24 mouse cellular contexts compared by ENCODE assay signal in genomic region chr9:40326260-40326915, GRCm38 (mm10). TPM values are rescaled to one million over a fixed set of nuclear protein-coding genes. Genes with fewer than 3 reads are reported as not detected.
A peak's percentile ranks its signal among the peaks of the same experiment; 100 is the strongest.
DNase-seq lines count a peak whose midpoint lies in the region; ATAC-seq and TF ChIP-seq lines count a peak whose summit lies in the region.
"Had no signal": no experiment of that assay in that cellular context is flagged by ENCODE, and none has a peak within 500 bp of the region (broad histone marks: within the 10 kb centered on the region; RNA-seq: fewer than 3 reads in every experiment).

No protein-coding gene starts in this region.

- no peak for DNase-seq in gastrocnemius, adult 2 months
- no peak for DNase-seq in gastrocnemius, postnatal 14 days
- no peak for DNase-seq in hindbrain, embryonic 10.5 days (ENCODE audit: low spot score)
- no peak for DNase-seq in hindbrain, embryonic 11.5 days (ENCODE audit: low spot score)
- no peak for DNase-seq in left cerebral cortex, adult 2 months (ENCODE audit: extremely low spot score in 1 of 2, low spot score in 2 of 2)
- DNase-seq in left cerebral cortex, adult 8-10 months (ENCODE audit: low spot score in 2 of 2), result no peak
- no peak for DNase-seq in embryo, embryonic 9.5 days (ENCODE audit: extremely low spot score)
- DNase-seq: adrenal gland, postnatal 14 days; cerebellum, adult 11 months; cerebellum, postnatal 14 days; forebrain, postnatal 0 days; heart, postnatal 10 days; kidney, postnatal 10 days; lung, embryonic 14.5 days; lung, postnatal 4 days; midbrain, embryonic 14.5 days; spleen, adult 18-20 months had no signal

- peak overlapping the region; percentile 43 for H3K27ac ChIP-seq in gastrocnemius, adult 2 months
- 0 out of 2 replicates have a peak overlapping the region, but pooled peaks have one; percentile 6 for H3K27ac ChIP-seq in hindbrain, embryonic 10.5 days
- H3K27ac ChIP-seq in hindbrain, embryonic 11.5 days (ENCODE audit: low read depth, low read length), result no peak overlapping the region
- H3K27ac ChIP-seq in left cerebral cortex, adult 2 months, result peak overlapping the region; percentile 36; the same call in 1 of the 2 replicates
- H3K27ac ChIP-seq in stomach, embryonic 15.5 days, result no peak overlapping the region
- H3K27ac ChIP-seq: forebrain, embryonic 10.5 days; hindbrain, postnatal 0 days; liver, embryonic 12.5 days had no signal

- no peak overlapping the region for H3K4me2 ChIP-seq in hindbrain, embryonic 11.5 days (replicated peaks; ENCODE audit: low read depth, low read length)
- 0 out of 2 replicates have a peak overlapping the region, but pooled peaks have one; percentile 38 for H3K4me2 ChIP-seq in stomach, embryonic 15.5 days
- H3K4me2 ChIP-seq: lung, embryonic 14.5 days had no signal

- H3K4me3 ChIP-seq in gastrocnemius, adult 2 months, result no peak overlapping the region
- no peak overlapping the region for H3K4me3 ChIP-seq in hindbrain, embryonic 10.5 days
- no peak overlapping the region for H3K4me3 ChIP-seq in hindbrain, embryonic 11.5 days (ENCODE audit: low read depth, low read length)
- H3K4me3 ChIP-seq in left cerebral cortex, adult 2 months, result no peak overlapping the region
- no peak overlapping the region for H3K4me3 ChIP-seq in stomach, embryonic 15.5 days (replicated peaks)
- H3K4me3 ChIP-seq: forebrain, embryonic 10.5 days; liver, embryonic 12.5 days; myocyte had no signal

- no peaks in the 10 kb centered on the region for H3K9me3 ChIP-seq in hindbrain, embryonic 10.5 days
- no peaks in the 10 kb centered on the region for H3K9me3 ChIP-seq in hindbrain, embryonic 11.5 days (ENCODE audit: control insufficient read depth, low read length)
- H3K9me3 ChIP-seq in stomach, embryonic 15.5 days, result no peaks in the 10 kb centered on the region
- H3K9me3 ChIP-seq: forebrain, embryonic 10.5 days; liver, embryonic 12.5 days had no signal

- H3K9ac ChIP-seq in hindbrain, embryonic 11.5 days (ENCODE audit: low read depth, low read length), result no peak overlapping the region
- no peak overlapping the region for H3K9ac ChIP-seq in stomach, embryonic 15.5 days
- H3K9ac ChIP-seq: forebrain, postnatal 0 days; liver, embryonic 12.5 days; lung, embryonic 14.5 days had no signal

- peaks cover 21% of the 10 kb centered on the region for H3K4me1 ChIP-seq in hindbrain, embryonic 10.5 days (replicated peaks)
- no peaks in the 10 kb centered on the region for H3K4me1 ChIP-seq in hindbrain, embryonic 11.5 days (replicated peaks; ENCODE audit: control insufficient read depth, insufficient read depth, low read length)
- peaks cover 26% of the 10 kb centered on the region for H3K4me1 ChIP-seq in stomach, embryonic 15.5 days

- ATAC-seq in hindbrain, embryonic 11.5 days (ENCODE audit: low FRiP score), result no peak
- ATAC-seq in stomach, embryonic 15.5 days (ENCODE audit: insufficient read depth, low FRiP score, low read depth), result no peak
- ATAC-seq: CD4-positive, CD25-positive, alpha-beta regulatory T cell, adult 4 months; forebrain, postnatal 0 days; hindbrain, postnatal 0 days; liver, embryonic 12.5 days; Patski had no signal

- H3K27me3 ChIP-seq in hindbrain, embryonic 10.5 days (ENCODE audit: insufficient read depth, poor library complexity, severe bottlenecking), result no peaks in the 10 kb centered on the region
- H3K27me3 ChIP-seq in hindbrain, embryonic 11.5 days (ENCODE audit: control insufficient read depth, insufficient read depth, low read length), result no peaks in the 10 kb centered on the region
- no peaks in the 10 kb centered on the region for H3K27me3 ChIP-seq in stomach, embryonic 15.5 days (replicated peaks)
- H3K27me3 ChIP-seq: liver, embryonic 12.5 days; Patski had no signal

- H3K36me3 ChIP-seq in hindbrain, embryonic 10.5 days, result no peaks in the 10 kb centered on the region
- H3K36me3 ChIP-seq in hindbrain, embryonic 11.5 days (ENCODE audit: control insufficient read depth, insufficient read depth, low read length), result no peaks in the 10 kb centered on the region
- no peaks in the 10 kb centered on the region for H3K36me3 ChIP-seq in stomach, embryonic 15.5 days
- H3K36me3 ChIP-seq: forebrain, embryonic 10.5 days; liver, embryonic 12.5 days had no signal

- TF ChIP-seq CTCF in gastrocnemius, adult 2 months (IDR thresholded peaks at IDR 0.05), result no peak
- no peak for TF ChIP-seq CTCF in left cerebral cortex, adult 2 months (IDR thresholded peaks at IDR 0.05)

- intact Hi-C loops in gastrocnemius, adult 2 months (cut with DNase I), result loop anchor here (5.0 kb wide), 1 partner anchor 59 kb away; the partner anchor contains the start of gene Scn3b
- intact Hi-C loops in gastrocnemius, postnatal 14 days (cut with DNase I; ENCODE audit: low total_unique reads), result no loop called here
- intact Hi-C loops in left cerebral cortex, adult 2 months (cut with DNase I), result no loop called here

- 69% methylated on average over 7 of the region's 7 CpGs for WGBS in hindbrain, embryonic 10.5 days
- WGBS in hindbrain, embryonic 11.5 days, result 64% methylated on average over 7 of the region's 7 CpGs
- WGBS in stomach, embryonic 15.5 days, result 47% methylated on average over 7 of the region's 7 CpGs

RNA-seq across cellular contexts. Expression of gene Scn3b, which starts 57.4 kb away (rescaled TPM):
- 1 to 10 TPM in 1 of 2 experiments, under 1 TPM in 1; 0.64 to 2.4 TPM for total RNA-seq in gastrocnemius, adult 2 months (2021)
- 1 to 10 TPM; 2.5 to 4.2 TPM for total RNA-seq in gastrocnemius, postnatal 14 days (2021)
- polyA plus RNA-seq in hindbrain, embryonic 10.5 days (2016; fragmentation: Nextera tagmentation; extraction: Ambion mirVana), result 5.3 and 12.8 TPM in 2 replicates
- polyA plus RNA-seq in hindbrain, embryonic 11.5 days (2014; fragmentation: Nextera tagmentation; extraction: Ambion mirVana), result 22.5 and 23.5 TPM in 2 replicates
- 100 to 1,000 TPM; 110 to 116 TPM for total RNA-seq in left cerebral cortex, adult 2 months (2021)
- total RNA-seq in left cerebral cortex, adult 8-10 months (2022), result 100 to 1,000 TPM in 2 of 4 experiments, 10 to 100 TPM in 2; 88.1 to 117 (median 98.7) TPM
- 5.2 and 6.1 TPM in 2 replicates for polyA plus RNA-seq in stomach, embryonic 15.5 days (2015; fragmentation: Nextera tagmentation; extraction: Ambion mirVana)

Comparison
In these comparisons a context has a peak if more than half of its experiments do, and no peak if none do; other contexts are left out.
1. H3K27ac ChIP-seq: peak in gastrocnemius, adult 2 months (single experiment), hindbrain, embryonic 10.5 days (single experiment) and left cerebral cortex, adult 2 months (single experiment); none in hindbrain, embryonic 11.5 days (single experiment) and stomach, embryonic 15.5 days (single experiment).
2. RNA of gene Scn3b, which starts 57.4 kb away (total RNA-seq): 110 to 116 TPM in left cerebral cortex, adult 2 months and 88.1 to 117 TPM in left cerebral cortex, adult 8-10 months; 2.5 to 4.2 TPM in gastrocnemius, postnatal 14 days and 0.64 to 2.4 TPM in gastrocnemius, adult 2 months; every median in the first group is over 10 times any median in the second.